In genomic region chr7:88159542-88160241, GRCm38 (mm10) we compare ENCODE assay signal across 19 mouse cellular contexts.
A peak's percentile ranks its signal among the peaks of the same experiment; 100 is the strongest.
DNase-seq lines count a peak whose midpoint lies in the region; ATAC-seq and TF ChIP-seq lines count a peak whose summit lies in the region.
"Had no signal": no experiment of that assay in that cellular context is flagged by ENCODE, and none has a peak within 500 bp of the region (broad histone marks: within the 10 kb centered on the region; RNA-seq: fewer than 3 reads in every experiment).

No protein-coding gene starts in this region.

- H3K4me2 ChIP-seq in forebrain, embryonic 13.5 days: no peak overlapping the region
- no peak overlapping the region for H3K4me2 ChIP-seq in forebrain, postnatal 0 days (ENCODE audit: low read depth)
- no peak overlapping the region for H3K4me2 ChIP-seq in hindbrain, embryonic 14.5 days (replicated peaks)
- no peak overlapping the region for H3K4me2 ChIP-seq in hindbrain, embryonic 13.5 days
- no peak overlapping the region for H3K4me2 ChIP-seq in midbrain, postnatal 0 days (ENCODE audit: low read depth, low read length, poor library complexity, severe bottlenecking)
- no peak overlapping the region for H3K4me2 ChIP-seq in midbrain, embryonic 11.5 days
- H3K4me2 ChIP-seq: embryonic facial prominence, embryonic 15.5 days; intestine, embryonic 15.5 days had no signal

- no peak overlapping the region for H3K27ac ChIP-seq in forebrain, embryonic 13.5 days
- no peak overlapping the region for H3K27ac ChIP-seq in forebrain, postnatal 0 days (ENCODE audit: low read depth, low read length)
- H3K27ac ChIP-seq in hindbrain, embryonic 14.5 days: no peak overlapping the region
- no peak overlapping the region for H3K27ac ChIP-seq in hindbrain, embryonic 13.5 days
- no peak overlapping the region for H3K27ac ChIP-seq in midbrain, postnatal 0 days (ENCODE audit: low read depth, low read length)
- no peak overlapping the region for H3K27ac ChIP-seq in midbrain, embryonic 11.5 days (ENCODE audit: low read depth, low read length)
- H3K27ac ChIP-seq: embryonic facial prominence, embryonic 15.5 days; heart, embryonic 10.5 days; intestine, embryonic 15.5 days had no signal

- no peaks in the 10 kb centered on the region for H3K27me3 ChIP-seq in forebrain, embryonic 13.5 days
- H3K27me3 ChIP-seq in forebrain, postnatal 0 days (ENCODE audit: insufficient read depth, low read length): no peaks in the 10 kb centered on the region
- no peaks in the 10 kb centered on the region for H3K27me3 ChIP-seq in hindbrain, embryonic 14.5 days (ENCODE audit: control insufficient read depth, insufficient read depth, low read length)
- H3K27me3 ChIP-seq in hindbrain, embryonic 13.5 days: no peaks in the 10 kb centered on the region
- H3K27me3 ChIP-seq in midbrain, postnatal 0 days (ENCODE audit: insufficient read depth, low read length): no peaks in the 10 kb centered on the region
- H3K27me3 ChIP-seq in midbrain, embryonic 11.5 days (ENCODE audit: control insufficient read depth, insufficient read depth, low read length): no peaks in the 10 kb centered on the region
- H3K27me3 ChIP-seq: embryonic facial prominence, embryonic 15.5 days; intestine, embryonic 15.5 days had no signal

- no peaks in the 10 kb centered on the region for H3K9me3 ChIP-seq in forebrain, embryonic 13.5 days (replicated peaks)
- H3K9me3 ChIP-seq in forebrain, postnatal 0 days (ENCODE audit: low read length): no peaks in the 10 kb centered on the region
- H3K9me3 ChIP-seq in hindbrain, embryonic 14.5 days (ENCODE audit: control insufficient read depth, low read length): no peaks in the 10 kb centered on the region
- H3K9me3 ChIP-seq in hindbrain, embryonic 13.5 days: no peaks in the 10 kb centered on the region
- H3K9me3 ChIP-seq in midbrain, postnatal 0 days (ENCODE audit: low read length): no peaks in the 10 kb centered on the region
- no peaks in the 10 kb centered on the region for H3K9me3 ChIP-seq in midbrain, embryonic 11.5 days (ENCODE audit: control insufficient read depth, low read length)
- H3K9me3 ChIP-seq: embryonic facial prominence, embryonic 15.5 days; heart, embryonic 10.5 days; intestine, embryonic 15.5 days had no signal

- DNase-seq in forebrain, postnatal 0 days: no peak
- peak; percentile 33 for DNase-seq in hindbrain, embryonic 14.5 days (ENCODE audit: low spot score)
- DNase-seq in midbrain, postnatal 0 days (ENCODE audit: low spot score): peak; percentile 30
- DNase-seq in midbrain, embryonic 11.5 days (ENCODE audit: low spot score, missing footprints): no peak
- no peak for DNase-seq in gastrocnemius, postnatal 4 days (ENCODE audit: low spot score in 2 of 2)
- DNase-seq: adrenal gland, postnatal 10 days; cerebellum, adult 18-20 months; cerebellum, adult 9-11 months; cerebellum, postnatal 36 days; gastrocnemius, postnatal 36 days; heart, adult 18-20 months; heart, postnatal 10 days; heart, postnatal 4 days; kidney, adult 18-20 months had no signal

- H3K9ac ChIP-seq in forebrain, embryonic 13.5 days: no peak overlapping the region
- H3K9ac ChIP-seq in forebrain, postnatal 0 days: no peak overlapping the region
- no peak overlapping the region for H3K9ac ChIP-seq in hindbrain, embryonic 14.5 days
- H3K9ac ChIP-seq in hindbrain, embryonic 13.5 days: no peak overlapping the region
- H3K9ac ChIP-seq in midbrain, postnatal 0 days (replicated peaks; ENCODE audit: low read length, poor library complexity, severe bottlenecking): no peak overlapping the region
- no peak overlapping the region for H3K9ac ChIP-seq in midbrain, embryonic 11.5 days (ENCODE audit: low read length)
- H3K9ac ChIP-seq: embryonic facial prominence, embryonic 15.5 days; intestine, embryonic 15.5 days had no signal

- H3K4me3 ChIP-seq in forebrain, embryonic 13.5 days: no peak overlapping the region
- H3K4me3 ChIP-seq in forebrain, postnatal 0 days (ENCODE audit: low read depth, low read length): no peak overlapping the region
- no peak overlapping the region for H3K4me3 ChIP-seq in hindbrain, embryonic 14.5 days (replicated peaks; ENCODE audit: low read length)
- no peak overlapping the region for H3K4me3 ChIP-seq in hindbrain, embryonic 13.5 days
- no peak overlapping the region for H3K4me3 ChIP-seq in midbrain, postnatal 0 days (ENCODE audit: low read depth, low read length)
- no peak overlapping the region for H3K4me3 ChIP-seq in midbrain, embryonic 11.5 days (ENCODE audit: low read depth, low read length)
- H3K4me3 ChIP-seq: embryonic facial prominence, embryonic 15.5 days; heart, embryonic 10.5 days; intestine, embryonic 15.5 days had no signal

- peak; percentile 51; the same call in 1 of the 2 replicates for ATAC-seq in forebrain, embryonic 13.5 days
- ATAC-seq in forebrain, postnatal 0 days: no peak
- peak; percentile 66 for ATAC-seq in hindbrain, embryonic 14.5 days (ENCODE audit: low FRiP score)
- no peak for ATAC-seq in hindbrain, embryonic 13.5 days (ENCODE audit: low FRiP score)
- no peak for ATAC-seq in midbrain, postnatal 0 days (ENCODE audit: low FRiP score)
- no peak for ATAC-seq in midbrain, embryonic 11.5 days (ENCODE audit: low FRiP score)
- ATAC-seq: intestine, embryonic 15.5 days had no signal

- no peaks in the 10 kb centered on the region for H3K36me3 ChIP-seq in forebrain, embryonic 13.5 days (ENCODE audit: poor library complexity, severe bottlenecking)
- no peaks in the 10 kb centered on the region for H3K36me3 ChIP-seq in forebrain, postnatal 0 days (ENCODE audit: insufficient read depth)
- no peaks in the 10 kb centered on the region for H3K36me3 ChIP-seq in hindbrain, embryonic 14.5 days (replicated peaks; ENCODE audit: control insufficient read depth, insufficient read depth)
- no peaks in the 10 kb centered on the region for H3K36me3 ChIP-seq in hindbrain, embryonic 13.5 days
- H3K36me3 ChIP-seq in midbrain, postnatal 0 days (ENCODE audit: insufficient read depth, low read length): no peaks in the 10 kb centered on the region
- no peaks in the 10 kb centered on the region for H3K36me3 ChIP-seq in midbrain, embryonic 11.5 days (ENCODE audit: control insufficient read depth, insufficient read depth, low read length)
- H3K36me3 ChIP-seq: embryonic facial prominence, embryonic 15.5 days; heart, embryonic 10.5 days; intestine, embryonic 15.5 days had no signal

- TF ChIP-seq CTCF in forebrain, postnatal 0 days (IDR thresholded peaks at IDR 0.05; ENCODE audit: low read depth): no peak
- TF ChIP-seq CTCF in midbrain, postnatal 0 days (IDR thresholded peaks at IDR 0.05): no peak

- 0 out of 2 replicates have a peak, but pooled peaks cover 2% of the 10 kb centered on the region for H3K4me1 ChIP-seq in forebrain, embryonic 13.5 days
- H3K4me1 ChIP-seq in forebrain, postnatal 0 days (ENCODE audit: insufficient read depth): no peaks in the 10 kb centered on the region
- no peaks in the 10 kb centered on the region for H3K4me1 ChIP-seq in hindbrain, embryonic 14.5 days (replicated peaks; ENCODE audit: control insufficient read depth, insufficient read depth, low read length)
- no peaks in the 10 kb centered on the region for H3K4me1 ChIP-seq in hindbrain, embryonic 13.5 days (replicated peaks)
- no peaks in the 10 kb centered on the region for H3K4me1 ChIP-seq in midbrain, postnatal 0 days (ENCODE audit: insufficient read depth, low read length)
- no peaks in the 10 kb centered on the region for H3K4me1 ChIP-seq in midbrain, embryonic 11.5 days (ENCODE audit: control insufficient read depth, insufficient read depth, low read length)
- H3K4me1 ChIP-seq: embryonic facial prominence, embryonic 15.5 days; heart, embryonic 10.5 days; intestine, embryonic 15.5 days had no signal

- WGBS in forebrain, embryonic 13.5 days: 73% methylated on average over 1 of the region's 1 CpGs
- WGBS in forebrain, postnatal 0 days: 52% methylated on average over 1 of the region's 1 CpGs
- 56% methylated on average over 1 of the region's 1 CpGs for WGBS in hindbrain, embryonic 14.5 days
- 84% methylated on average over 1 of the region's 1 CpGs for WGBS in hindbrain, embryonic 13.5 days
- WGBS in midbrain, postnatal 0 days: 62% methylated on average over 1 of the region's 1 CpGs
- 85% methylated on average over 1 of the region's 1 CpGs for WGBS in midbrain, embryonic 11.5 days

Comparison
In these comparisons a context has a peak if more than half of its experiments do, and no peak if none do; other contexts are left out.
1. ATAC-seq: peak in forebrain, embryonic 13.5 days (single experiment) and hindbrain, embryonic 14.5 days (single experiment); none in forebrain, postnatal 0 days (single experiment), hindbrain, embryonic 13.5 days (single experiment), midbrain, postnatal 0 days (single experiment) and midbrain, embryonic 11.5 days (single experiment).
2. DNase-seq: peak in hindbrain, embryonic 14.5 days (single experiment) and midbrain, postnatal 0 days (single experiment); none in forebrain, postnatal 0 days (single experiment), midbrain, embryonic 11.5 days (single experiment) and gastrocnemius, postnatal 4 days (0 of 2).